Mouse (Mus musculus) mature B cell (primary cell): ENCODE data around the gene Adgrl3.

ENCODE experiments used
- in situ Hi-C: fragments of 300-500 bp; cut with MboI; formaldehyde crosslinking; loops from 2 replicates; pipeline ENCODE4 v1.14.3; 2019

The Adgrl3 gene

GRCm38 (mm10) chr5:81671025-81671424 lies 651.1 kb downstream of the Adgrl3 start:
- in situ Hi-C loops, result no loop called here

- in situ Hi-C loops, result no loop called here
Observed at GRCm38 (mm10) chr5:81674275-81674974, 654.5 kb downstream of the Adgrl3 start.

- in situ Hi-C loops, result no loop called here
Observed at GRCm38 (mm10) chr5:81674975-81675371, 655.0 kb downstream of the Adgrl3 start.

- in situ Hi-C loops, result no loop called here
Observed at GRCm38 (mm10) chr5:81676896-81677295, 657.0 kb downstream of the Adgrl3 start.

GRCm38 (mm10) chr5:81686206-81686605 lies 666.3 kb downstream of the Adgrl3 start:
- in situ Hi-C loops, result no loop called here

GRCm38 (mm10) chr5:81686845-81687244 lies 666.9 kb downstream of the Adgrl3 start:
- in situ Hi-C loops, result no loop called here

GRCm38 (mm10) chr5:81729620-81730019 lies 709.7 kb downstream of the Adgrl3 start:
- in situ Hi-C loops, result no loop called here

- in situ Hi-C loops, result no loop called here
Observed at GRCm38 (mm10) chr5:81736008-81736407, 716.1 kb downstream of the Adgrl3 start.

- in situ Hi-C loops, result no loop called here
Observed at GRCm38 (mm10) chr5:81738286-81739032, 718.5 kb downstream of the Adgrl3 start.

- in situ Hi-C loops, result no loop called here
Observed at GRCm38 (mm10) chr5:81752426-81752825, 732.5 kb downstream of the Adgrl3 start.

- in situ Hi-C loops, result no loop called here
Observed at GRCm38 (mm10) chr5:81755711-81756110, 735.8 kb downstream of the Adgrl3 start.

- in situ Hi-C loops, result no loop called here
Observed at GRCm38 (mm10) chr5:81757093-81757725, 737.3 kb downstream of the Adgrl3 start.

GRCm38 (mm10) chr5:81776234-81776633 lies 756.3 kb downstream of the Adgrl3 start:
- in situ Hi-C loops, result no loop called here

- in situ Hi-C loops, result no loop called here
Observed at GRCm38 (mm10) chr5:81776746-81777145, 756.8 kb downstream of the Adgrl3 start.

GRCm38 (mm10) chr5:81784770-81785169 lies 764.8 kb downstream of the Adgrl3 start:
- in situ Hi-C loops, result no loop called here

GRCm38 (mm10) chr5:81790710-81791109 lies 770.8 kb downstream of the Adgrl3 start:
- in situ Hi-C loops, result no loop called here

GRCm38 (mm10) chr5:81794125-81794524 lies 774.2 kb downstream of the Adgrl3 start:
- in situ Hi-C loops, result no loop called here

- in situ Hi-C loops, result no loop called here
Observed at GRCm38 (mm10) chr5:81794601-81795000, 774.7 kb downstream of the Adgrl3 start.

GRCm38 (mm10) chr5:81796128-81796527 lies 776.2 kb downstream of the Adgrl3 start:
- in situ Hi-C loops, result no loop called here

- in situ Hi-C loops, result no loop called here
Observed at GRCm38 (mm10) chr5:81810966-81811365, 791.0 kb downstream of the Adgrl3 start.

GRCm38 (mm10) chr5:81832076-81832475 lies 812.1 kb downstream of the Adgrl3 start:
- in situ Hi-C loops, result no loop called here

GRCm38 (mm10) chr5:81832679-81833078 lies 812.7 kb downstream of the Adgrl3 start:
- in situ Hi-C loops, result no loop called here

- in situ Hi-C loops, result no loop called here
Observed at GRCm38 (mm10) chr5:81837860-81838259, 817.9 kb downstream of the Adgrl3 start.
